Mouse (Mus musculus) liver, adult 2 months (tissue): ENCODE measurements around the gene Plxnb3.

ENCODE experiments used
- CTCF ChIP-seq: fragments of 200-500 bp; IDR thresholded peaks from 2 replicates; pipeline ENCODE4 v1.5.1; 2011; ENCODE audit warnings: low read depth, low read length, control low read depth
- POLR2A ChIP-seq: fragments of 200-500 bp; IDR thresholded peaks from 2 replicates; pipeline ENCODE4 v1.6.1; 2011; ENCODE audit warnings: low read length, control low read depth; ENCODE audit not compliant: insufficient read depth; ENCODE audit errors: extremely low read depth

- TF ChIP-seq POLR2A = no peak
- TF ChIP-seq CTCF = no peak
These were observed 25.3 kb downstream of the Plxnb3 start for GRCm38 (mm10) chrX:73782227-73782626.
